ENCODE assay signal across 9 mouse cellular contexts in the genomic region with DNA sequence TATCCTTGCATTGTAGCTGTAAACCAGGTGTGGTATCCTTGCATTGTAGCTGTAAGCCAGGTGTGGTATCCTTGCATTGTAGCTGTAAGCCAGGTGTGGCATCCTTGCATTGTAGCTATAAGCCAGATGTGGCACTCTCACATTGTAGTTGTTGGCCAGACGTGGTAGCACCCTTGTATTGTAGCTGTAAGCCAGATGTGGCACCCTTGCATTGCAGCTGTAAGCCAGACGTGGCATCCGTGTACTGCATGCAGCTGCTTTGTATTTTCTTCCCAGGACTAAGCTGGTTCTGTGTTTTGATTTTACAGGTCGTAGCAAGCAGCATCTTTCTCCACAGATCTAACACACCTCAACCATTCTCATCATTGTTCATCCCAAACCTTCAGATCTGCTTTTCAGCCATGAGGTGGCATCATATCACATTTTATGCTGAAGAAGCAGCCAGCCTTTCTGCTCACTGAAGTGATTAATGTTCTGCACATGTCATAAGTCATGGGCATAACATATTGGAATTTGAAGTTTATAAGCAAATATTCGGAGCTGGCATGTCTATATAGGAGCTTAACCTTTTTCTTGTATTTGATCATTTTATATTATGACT.
DNase-seq lines count a peak whose midpoint lies in the region; ATAC-seq lines count a peak whose summit lies in the region.
"Had no signal": no experiment of that assay in that cellular context is flagged by ENCODE, and none has a peak within 500 bp of the region (broad histone marks: within the 10 kb centered on the region; RNA-seq: fewer than 3 reads in every experiment).

No protein-coding gene starts in this region.

- no peaks in the 10 kb centered on the region for H3K36me3 ChIP-seq in forebrain, embryonic 13.5 days (ENCODE audit: poor library complexity, severe bottlenecking)
- H3K36me3 ChIP-seq in forebrain, embryonic 11.5 days (ENCODE audit: control insufficient read depth, insufficient read depth, low read length), result no peaks in the 10 kb centered on the region
- H3K36me3 ChIP-seq in megakaryocyte, embryonic 14.5 days (replicated peaks; ENCODE audit: low read length), result no peaks in the 10 kb centered on the region
- H3K36me3 ChIP-seq in neural tube, embryonic 15.5 days, result no peaks in the 10 kb centered on the region
- H3K36me3 ChIP-seq: embryonic facial prominence, embryonic 12.5 days had no signal

- H3K9me3 ChIP-seq in forebrain, embryonic 13.5 days (replicated peaks), result no peaks in the 10 kb centered on the region
- no peaks in the 10 kb centered on the region for H3K9me3 ChIP-seq in forebrain, embryonic 11.5 days (ENCODE audit: control insufficient read depth, low read length)
- H3K9me3 ChIP-seq in megakaryocyte, embryonic 14.5 days, result no peaks in the 10 kb centered on the region
- no peaks in the 10 kb centered on the region for H3K9me3 ChIP-seq in neural tube, embryonic 15.5 days (replicated peaks)
- H3K9me3 ChIP-seq: embryonic facial prominence, embryonic 12.5 days had no signal

- no peaks in the 10 kb centered on the region for H3K4me1 ChIP-seq in forebrain, embryonic 13.5 days
- H3K4me1 ChIP-seq in forebrain, embryonic 11.5 days (replicated peaks; ENCODE audit: control insufficient read depth, insufficient read depth, low read length), result no peaks in the 10 kb centered on the region
- H3K4me1 ChIP-seq in megakaryocyte, embryonic 14.5 days, result no peaks in the 10 kb centered on the region
- no peaks in the 10 kb centered on the region for H3K4me1 ChIP-seq in neural tube, embryonic 15.5 days
- H3K4me1 ChIP-seq: embryonic facial prominence, embryonic 12.5 days had no signal

- ATAC-seq in forebrain, embryonic 13.5 days, result peak; percentile 70
- ATAC-seq in forebrain, embryonic 11.5 days (replicated peaks; ENCODE audit: low FRiP score), result no peak
- ATAC-seq in megakaryocyte, adult 5-6 weeks (ENCODE audit: poor library complexity, severe bottlenecking), result no peak
- peak; percentile 78; the same call in 1 of the 2 replicates for ATAC-seq in neural tube, embryonic 15.5 days (ENCODE audit: low FRiP score)
- no peak for ATAC-seq in CD4-positive, CD25-positive, alpha-beta regulatory T cell, adult 4 months
- no peak for ATAC-seq in megakaryocyte-erythroid progenitor cell, adult 5-6 weeks (replicated peaks; ENCODE audit: low FRiP score, low TSS enrichment, poor library complexity, severe bottlenecking)

- 78% methylated on average over 5 of the region's 5 CpGs for WGBS in forebrain, embryonic 13.5 days
- WGBS in forebrain, embryonic 11.5 days, result 73% methylated on average over 5 of the region's 5 CpGs
- 70% methylated on average over 5 of the region's 5 CpGs for WGBS in neural tube, embryonic 15.5 days

- no peak overlapping the region for H3K4me3 ChIP-seq in forebrain, embryonic 13.5 days
- no peak overlapping the region for H3K4me3 ChIP-seq in forebrain, embryonic 11.5 days (ENCODE audit: low read depth, low read length)
- peak overlapping the region; percentile 18 for H3K4me3 ChIP-seq in megakaryocyte, embryonic 14.5 days (replicated peaks)
- H3K4me3 ChIP-seq in neural tube, embryonic 15.5 days (replicated peaks), result no peak overlapping the region
- H3K4me3 ChIP-seq: embryonic facial prominence, embryonic 12.5 days had no signal

- no peaks in the 10 kb centered on the region for H3K27me3 ChIP-seq in forebrain, embryonic 13.5 days
- H3K27me3 ChIP-seq in forebrain, embryonic 11.5 days (ENCODE audit: control insufficient read depth, insufficient read depth, low read length), result no peaks in the 10 kb centered on the region
- H3K27me3 ChIP-seq in megakaryocyte, embryonic 14.5 days (replicated peaks), result no peaks in the 10 kb centered on the region
- H3K27me3 ChIP-seq in neural tube, embryonic 15.5 days (replicated peaks), result 0 out of 2 replicates have a peak, but pooled peaks cover 2% of the 10 kb centered on the region
- H3K27me3 ChIP-seq: embryonic facial prominence, embryonic 12.5 days had no signal

- DNase-seq in forebrain, embryonic 11.5 days (ENCODE audit: low spot score), result no peak
- DNase-seq in frontal cortex, postnatal 36 days (ENCODE audit: low spot score in 2 of 2), result peak; percentile 2 to 35

- H3K4me2 ChIP-seq in forebrain, embryonic 13.5 days, result no peak overlapping the region
- no peak overlapping the region for H3K4me2 ChIP-seq in forebrain, embryonic 11.5 days (ENCODE audit: low read depth, low read length, severe bottlenecking)
- H3K4me2 ChIP-seq in neural tube, embryonic 15.5 days, result no peak overlapping the region
- H3K4me2 ChIP-seq: embryonic facial prominence, embryonic 12.5 days had no signal

- H3K9ac ChIP-seq in forebrain, embryonic 13.5 days, result no peak overlapping the region
- no peak overlapping the region for H3K9ac ChIP-seq in forebrain, embryonic 11.5 days (ENCODE audit: low read length)
- H3K9ac ChIP-seq in neural tube, embryonic 15.5 days (replicated peaks), result no peak overlapping the region
- H3K9ac ChIP-seq: embryonic facial prominence, embryonic 12.5 days had no signal

- no peak overlapping the region for H3K27ac ChIP-seq in forebrain, embryonic 13.5 days
- H3K27ac ChIP-seq in forebrain, embryonic 11.5 days (ENCODE audit: low read depth, low read length), result no peak overlapping the region
- no peak overlapping the region for H3K27ac ChIP-seq in neural tube, embryonic 15.5 days (replicated peaks)
- H3K27ac ChIP-seq: embryonic facial prominence, embryonic 12.5 days had no signal

Comparison
In these comparisons a context has a peak if more than half of its experiments do, and no peak if none do; other contexts are left out.
1. ATAC-seq: peak in forebrain, embryonic 13.5 days (single experiment) and neural tube, embryonic 15.5 days (single experiment); none in forebrain, embryonic 11.5 days (single experiment), megakaryocyte, adult 5-6 weeks (single experiment), CD4-positive, CD25-positive, alpha-beta regulatory T cell, adult 4 months (single experiment) and megakaryocyte-erythroid progenitor cell, adult 5-6 weeks (single experiment).